ENCODE assay signal across 9 mouse cellular contexts in genomic region chr10:82814096-82814970, GRCm38 (mm10). TPM values are rescaled to one million over a fixed set of nuclear protein-coding genes. Genes with fewer than 3 reads are reported as not detected.
DNase-seq lines count a peak whose midpoint lies in the region; ATAC-seq and TF ChIP-seq lines count a peak whose summit lies in the region.
"Had no signal": no experiment of that assay in that cellular context is flagged by ENCODE, and none has a peak within 500 bp of the region (broad histone marks: within the 10 kb centered on the region; RNA-seq: fewer than 3 reads in every experiment).

No protein-coding gene starts in this region.

- no peak for TF ChIP-seq CTCF in kidney, adult 2 months (conservative IDR thresholded peaks at IDR 0.05; ENCODE audit: insufficient read depth, insufficient read length, low read depth, low read length)

- H3K4me3 ChIP-seq in kidney, adult 2 months (ENCODE audit: insufficient read depth, low read depth, low read length): no peak overlapping the region
- peak overlapping the region; percentile 87 for H3K4me3 ChIP-seq in megakaryocyte, embryonic 14.5 days (replicated peaks)
- no peak overlapping the region for H3K4me3 ChIP-seq in hindbrain, embryonic 10.5 days
- H3K4me3 ChIP-seq: limb, embryonic 15.5 days had no signal

- peak overlapping the region; percentile 33; the same call in 1 of the 2 replicates for H3K27ac ChIP-seq in kidney, adult 2 months (ENCODE audit: insufficient read depth, low read depth, low read length)
- H3K27ac ChIP-seq in hindbrain, embryonic 10.5 days: no peak overlapping the region
- H3K27ac ChIP-seq: limb, embryonic 15.5 days had no signal

- 10% methylated on average over 19 of the region's 19 CpGs for WGBS in kidney, adult 2 months
- 63% methylated on average over 19 of the region's 19 CpGs for WGBS in hindbrain, embryonic 10.5 days

- no peaks in the 10 kb centered on the region for H3K36me3 ChIP-seq in kidney, adult 2 months (ENCODE audit: control insufficient read depth, insufficient read depth, low read length)
- no peaks in the 10 kb centered on the region for H3K36me3 ChIP-seq in megakaryocyte, embryonic 14.5 days (replicated peaks; ENCODE audit: low read length)
- H3K36me3 ChIP-seq in hindbrain, embryonic 10.5 days: no peaks in the 10 kb centered on the region
- H3K36me3 ChIP-seq: limb, embryonic 15.5 days had no signal

- TF ChIP-seq POLR2A in kidney, adult 2 months (IDR thresholded peaks at IDR 0.05; ENCODE audit: low read depth, low read length): no peak

- peak; percentile 60 for DNase-seq in embryo, embryonic 10 days (ENCODE audit: low spot score)
- no peak for DNase-seq in embryo, embryonic 9.5 days (ENCODE audit: extremely low spot score)
- DNase-seq in NIH3T3 (ENCODE audit: low read depth): peak; percentile 62
- peak; percentile 66 for DNase-seq in kidney, adult 2 months
- no peak for DNase-seq in hindbrain, embryonic 10.5 days (ENCODE audit: low spot score)
- DNase-seq in gastrocnemius, adult 8-10 months (ENCODE audit: low spot score in 2 of 2): no peak

- H3K27me3 ChIP-seq in kidney, adult 2 months (replicated peaks; ENCODE audit: control insufficient read depth, insufficient read depth, low read length): no peaks in the 10 kb centered on the region
- no peaks in the 10 kb centered on the region for H3K27me3 ChIP-seq in megakaryocyte, embryonic 14.5 days (replicated peaks)
- peaks cover 4% of the 10 kb centered on the region; the same call in 1 of the 2 replicates for H3K27me3 ChIP-seq in hindbrain, embryonic 10.5 days (ENCODE audit: insufficient read depth, poor library complexity, severe bottlenecking)
- H3K27me3 ChIP-seq: limb, embryonic 15.5 days had no signal

- H3K4me1 ChIP-seq in kidney, adult 2 months (ENCODE audit: control insufficient read depth, insufficient read depth, low read length): peaks cover 14% of the 10 kb centered on the region
- peaks cover 62% of the 10 kb centered on the region for H3K4me1 ChIP-seq in megakaryocyte, embryonic 14.5 days
- H3K4me1 ChIP-seq in hindbrain, embryonic 10.5 days (replicated peaks): peaks cover 27% of the 10 kb centered on the region

- no peak for ATAC-seq in frontal cortex, adult (ENCODE audit: low TSS enrichment)

- no peaks in the 10 kb centered on the region for H3K9me3 ChIP-seq in megakaryocyte, embryonic 14.5 days
- no peaks in the 10 kb centered on the region for H3K9me3 ChIP-seq in hindbrain, embryonic 10.5 days
- H3K9me3 ChIP-seq: limb, embryonic 15.5 days had no signal

RNA-seq across cellular contexts. Expression of gene Txnrd1, which starts 19.4 kb away (rescaled TPM):
- 58.0 and 62.1 TPM in 2 replicates for polyA plus RNA-seq in kidney, adult 2 months (2012; rRNA removed)
- 80.6 and 172 TPM in 2 replicates for polyA plus RNA-seq in megakaryocyte, embryonic 14.5 days (2012; ENCODE audit: insufficient read depth, low replicate concordance)
- polyA plus RNA-seq in hindbrain, embryonic 10.5 days (2016; fragmentation: Nextera tagmentation; extraction: Ambion mirVana): 164 and 172 TPM in 2 replicates
- 10 to 100 TPM; 56.7 to 79.1 (median 63.5) TPM for total RNA-seq in gastrocnemius, adult 8-10 months (2022)

RNA-seq across cellular contexts. Expression of gene Nfyb, which starts 50.4 kb away (rescaled TPM):
- 9.1 and 10.1 TPM in 2 replicates for polyA plus RNA-seq in kidney, adult 2 months (2012; rRNA removed)
- polyA plus RNA-seq in megakaryocyte, embryonic 14.5 days (2012; ENCODE audit: insufficient read depth, low replicate concordance): 9.1 and 45.1 TPM in 2 replicates
- polyA plus RNA-seq in hindbrain, embryonic 10.5 days (2016; fragmentation: Nextera tagmentation; extraction: Ambion mirVana): 42.5 and 56.2 TPM in 2 replicates
- total RNA-seq in gastrocnemius, adult 8-10 months (2022): 10 to 100 TPM; 31.3 to 42.5 (median 39.8) TPM

RNA-seq across cellular contexts. Expression of gene Eid3, which starts 52.1 kb away (rescaled TPM):
- polyA plus RNA-seq in kidney, adult 2 months (2012; rRNA removed): 0.09 and 0.24 TPM in 2 replicates
- 1.2 TPM in 1 of 2 replicates, not detected in the other for polyA plus RNA-seq in megakaryocyte, embryonic 14.5 days (2012; ENCODE audit: insufficient read depth, low replicate concordance)
- 0.20 and 0.68 TPM in 2 replicates for polyA plus RNA-seq in hindbrain, embryonic 10.5 days (2016; fragmentation: Nextera tagmentation; extraction: Ambion mirVana)
- total RNA-seq in gastrocnemius, adult 8-10 months (2022): 1 to 10 TPM in 2 of 4 experiments, under 1 TPM in 2; 0.63 to 1.1 (median 1.0) TPM

Comparison
In these comparisons a context has a peak if more than half of its experiments do, and no peak if none do; other contexts are left out.
1. DNase-seq: peak in embryo, embryonic 10 days (single experiment), NIH3T3 (single experiment) and kidney, adult 2 months (single experiment); none in embryo, embryonic 9.5 days (single experiment), hindbrain, embryonic 10.5 days (single experiment) and gastrocnemius, adult 8-10 months (0 of 2).